Mouse (Mus musculus) midbrain, embryonic 12.5 days (tissue): ENCODE results near the gene Irf2bpl. TPM values are rescaled to one million over a fixed set of nuclear protein-coding genes. Genes with fewer than 3 reads are reported as not detected.
A peak's percentile ranks its signal among the peaks of the same experiment; 100 is the strongest.

ENCODE experiments used
- ATAC-seq: fragments of 200-750 bp; cut with Nextera tagmentation; 2 replicates; pipeline ENCODE4 v1.8.0; 2017; ENCODE audit warnings: low read depth, moderate TSS enrichment, moderate library complexity; ENCODE audit not compliant: low FRiP score
- H3K27ac ChIP-seq: fragments of 300-500 bp; sonication (generic); replicated peaks from 2 replicates; pipeline ENCODE4 v1.5.1; 2016; ENCODE audit warnings: mild to moderate bottlenecking
- H3K27me3 ChIP-seq: fragments of 300-500 bp; sonication (generic); 2 replicates; pipeline ENCODE4 v1.6.1; 2016; ENCODE audit warnings: mild to moderate bottlenecking
- H3K36me3 ChIP-seq: fragments of 300-500 bp; sonication (generic); 2 replicates; pipeline ENCODE4 v1.6.1; 2016
- H3K4me1 ChIP-seq: fragments of 300-500 bp; sonication (generic); 2 replicates; pipeline ENCODE4 v1.6.1; 2016
- H3K4me2 ChIP-seq: fragments of 300-500 bp; sonication (generic); replicated peaks from 2 replicates; pipeline ENCODE4 v1.6.1; 2016; ENCODE audit warnings: mild to moderate bottlenecking, moderate library complexity
- H3K4me3 ChIP-seq: fragments of 300-500 bp; sonication (generic); 2 replicates; pipeline ENCODE4 v1.5.1; 2016; ENCODE audit warnings: mild to moderate bottlenecking
- H3K9ac ChIP-seq: fragments of 300-500 bp; sonication (generic); replicated peaks from 2 replicates; pipeline ENCODE4 v1.6.1; 2016; ENCODE audit warnings: mild to moderate bottlenecking, moderate library complexity
- H3K9me3 ChIP-seq: fragments of 300-500 bp; sonication (generic); 2 replicates; pipeline ENCODE4 v1.6.1; 2016; ENCODE audit warnings: mild to moderate bottlenecking
- WGBS: fragments of 180-500 bp; shearing (Covaris S2); methylation state at CpG from one replicate; pipeline ENCODE4 v1.1.7; 2016; 5-methylcytosine and 5-hydroxymethylcytosine counted together
- polyA plus RNA-seq: library from polyadenylated mRNA; unstranded; fragments of >200 nt; fragmentation: Nextera tagmentation; extraction: Ambion mirVana; gene quantifications from 2 replicates; pipeline ENCODE4 v1.2.1, GENCODE M21; 2016

Gene Irf2bpl
- polyA plus RNA-seq, 1 experiment from 2014 or later: 74.0 TPM

DNA sequence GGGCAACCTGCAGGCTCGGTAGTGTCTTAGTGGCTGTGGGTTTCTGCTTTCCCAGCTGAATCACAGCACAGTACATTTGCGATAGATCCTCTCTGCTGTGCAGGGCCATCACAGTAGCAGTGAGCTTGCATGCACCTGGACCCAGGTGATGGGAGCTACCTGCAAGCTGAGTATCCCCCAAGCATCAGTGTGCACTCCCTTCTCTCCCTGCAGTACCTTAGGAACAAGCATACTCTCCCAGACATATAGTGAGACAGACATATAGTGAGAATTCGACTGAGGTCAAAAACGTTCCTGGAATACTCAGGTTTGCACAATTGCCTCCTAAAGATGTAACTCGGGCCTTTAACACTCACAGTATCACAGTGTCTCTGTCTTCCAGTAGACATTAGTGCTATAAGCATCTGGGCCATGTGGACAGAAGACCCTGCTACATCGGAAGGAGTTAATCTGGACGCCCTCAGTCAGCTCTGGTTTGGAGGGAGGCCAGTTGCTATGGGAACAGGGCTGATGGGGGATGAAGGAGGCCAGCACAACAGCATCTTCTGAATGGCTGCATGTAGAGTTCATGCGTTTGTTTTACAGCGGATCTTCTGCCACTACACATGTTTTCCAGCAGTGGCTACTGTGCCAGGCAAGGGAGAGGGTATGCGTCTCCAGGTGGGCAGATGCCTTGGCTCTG lies 34.5 kb downstream of the Irf2bpl start:
- 53% methylated on average over 10 of the region's 10 CpGs for WGBS
- no peaks in the 10 kb centered on the region for H3K27me3 ChIP-seq
- ATAC-seq: peak; percentile 83
- H3K36me3 ChIP-seq: no peaks in the 10 kb centered on the region
- 0 out of 2 replicates have a peak overlapping the region, but pooled peaks have one; percentile 2 for H3K4me2 ChIP-seq
- peaks cover 14% of the 10 kb centered on the region for H3K4me1 ChIP-seq
- peak overlapping the region; percentile 71 for H3K27ac ChIP-seq
- no peaks in the 10 kb centered on the region for H3K9me3 ChIP-seq
- no peak overlapping the region for H3K4me3 ChIP-seq
- no peak overlapping the region for H3K9ac ChIP-seq

DNA sequence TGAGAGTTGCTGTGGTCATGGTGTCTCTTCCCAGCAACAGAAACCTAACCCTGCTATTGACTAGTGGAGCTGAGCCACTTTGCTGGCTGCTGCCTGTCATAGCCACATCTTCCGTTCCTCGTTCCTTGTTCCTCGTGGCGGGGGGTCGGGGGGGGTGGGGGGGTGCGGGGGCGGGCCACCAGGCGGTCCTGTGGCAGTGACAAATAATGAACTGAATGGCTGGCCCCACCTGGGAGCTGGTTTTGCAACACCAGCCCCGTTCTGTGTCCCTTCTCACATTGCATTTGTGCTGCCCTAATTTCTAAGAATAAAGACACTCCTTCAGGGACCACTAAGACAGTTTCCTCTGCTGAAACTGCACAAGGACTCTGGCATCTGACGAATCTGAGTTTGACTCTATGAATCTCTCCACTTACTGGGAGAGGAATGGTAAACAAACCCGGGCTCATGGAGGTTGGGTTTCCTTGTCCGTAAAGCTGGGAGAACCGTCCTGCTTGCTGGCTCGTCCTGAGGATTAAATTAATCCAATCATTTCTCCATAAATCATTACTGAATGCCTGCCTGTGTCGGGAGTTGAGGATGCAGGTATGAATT lies 41.6 kb downstream of the Irf2bpl start:
- Histone ChIP-seq H3K4me1 (peaks cover 7% of the 10 kb centered on the region; the same call in 1 of the 2 replicates), H3K36me3 (no peaks in the 10 kb centered on the region), H3K27me3 (peaks cover 5% of the 10 kb centered on the region; the same call in 1 of the 2 replicates), H3K9ac (no peak overlapping the region), H3K9me3 (no peaks in the 10 kb centered on the region), H3K27ac (0 out of 2 replicates have a peak overlapping the region, but pooled peaks have one; percentile 1), H3K4me2 (no peak overlapping the region), H3K4me3 (no peak overlapping the region)
- no peak for ATAC-seq
- 46% methylated on average over 15 of the region's 15 CpGs for WGBS

DNA sequence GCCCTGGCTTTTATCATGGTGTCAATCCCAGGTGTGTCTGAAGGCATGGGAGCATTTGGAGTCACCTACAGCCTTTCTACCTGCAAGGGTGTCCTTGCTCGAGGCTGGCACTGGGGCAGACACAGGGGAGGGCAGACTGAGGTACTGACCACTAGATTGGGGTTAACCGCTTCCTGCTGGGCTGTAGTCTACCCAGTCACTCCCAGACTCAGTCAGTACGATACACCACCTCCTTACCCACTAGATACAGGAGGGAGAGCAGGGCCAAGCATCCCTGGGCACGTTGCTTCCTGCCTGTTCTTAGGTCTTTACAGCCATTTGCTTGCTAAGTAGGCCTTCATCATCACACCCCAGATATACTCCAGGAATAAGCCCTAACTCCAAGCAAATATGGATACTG lies 44.1 kb downstream of the Irf2bpl start:
- 82% methylated on average over 4 of the region's 4 CpGs for WGBS
- no peak overlapping the region for H3K27ac ChIP-seq
- no peak for ATAC-seq
- H3K4me3 ChIP-seq: no peak overlapping the region
- H3K27me3 ChIP-seq: peaks cover 5% of the 10 kb centered on the region; the same call in 1 of the 2 replicates
- no peak overlapping the region for H3K9ac ChIP-seq
- no peaks in the 10 kb centered on the region for H3K36me3 ChIP-seq
- no peaks in the 10 kb centered on the region for H3K9me3 ChIP-seq
- no peak overlapping the region for H3K4me2 ChIP-seq
- H3K4me1 ChIP-seq: peaks cover 12% of the 10 kb centered on the region

DNA sequence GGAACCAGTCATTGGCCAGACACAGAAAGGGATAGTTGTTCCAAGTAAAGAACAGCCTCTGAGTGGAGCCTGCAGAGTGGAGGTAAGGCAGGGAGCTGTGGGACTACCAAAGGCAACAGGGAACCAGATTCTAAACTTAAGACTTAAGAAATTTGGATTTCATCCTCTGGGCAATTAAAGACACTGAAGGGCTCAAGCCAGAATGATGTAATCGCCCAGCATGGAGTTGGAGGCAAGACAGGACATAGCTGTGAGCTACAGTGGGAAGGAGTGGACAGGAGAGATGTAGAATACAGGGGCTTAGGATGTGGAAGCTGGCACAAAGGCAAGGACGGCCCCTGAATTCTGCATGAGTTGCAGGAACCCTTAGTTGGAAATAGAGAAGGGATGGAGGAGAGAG lies 46.4 kb downstream of the Irf2bpl start:
- Histone ChIP-seq H3K27ac (no peak overlapping the region), H3K36me3 (no peaks in the 10 kb centered on the region), H3K4me3 (no peak overlapping the region), H3K4me2 (no peak overlapping the region), H3K27me3 (peaks cover 10% of the 10 kb centered on the region), H3K9me3 (no peaks in the 10 kb centered on the region), H3K9ac (no peak overlapping the region), H3K4me1 (peaks cover 18% of the 10 kb centered on the region)
- 83% methylated on average over 2 of the region's 2 CpGs for WGBS
- ATAC-seq: no peak

DNA sequence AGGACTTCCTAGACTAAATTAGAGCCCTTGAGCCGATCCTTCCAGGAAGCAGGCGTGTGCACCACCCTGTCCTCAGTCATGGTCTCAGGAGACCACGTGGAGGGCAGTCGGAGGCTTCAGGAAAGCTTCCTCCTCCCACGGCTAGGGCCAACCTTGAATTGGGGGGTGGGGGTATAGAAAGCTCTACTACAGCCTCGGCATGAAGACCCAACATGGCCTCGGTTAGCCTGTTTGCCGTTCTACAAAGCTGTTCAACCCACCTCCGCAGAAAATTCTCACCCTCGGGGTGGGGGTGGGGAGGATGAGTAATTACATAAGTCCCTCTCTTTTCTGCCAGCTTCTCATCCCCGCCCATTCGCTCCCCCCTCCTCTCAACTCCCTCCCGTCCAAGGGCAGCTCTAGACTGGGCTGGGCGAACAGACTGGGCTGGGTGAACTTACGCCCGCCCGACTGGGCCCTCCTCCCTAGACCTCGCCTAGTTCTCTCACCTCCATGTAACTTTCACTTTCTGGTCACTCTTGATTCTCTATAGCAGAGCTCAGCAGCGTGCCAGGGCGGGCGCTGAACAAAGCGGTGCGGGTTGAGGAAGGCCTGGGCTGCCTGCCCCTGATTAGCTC lies 48.1 kb downstream of the Irf2bpl start:
- Histone ChIP-seq H3K9me3 (no peaks in the 10 kb centered on the region), H3K4me3 (no peak overlapping the region), H3K27ac (0 out of 2 replicates have a peak overlapping the region, but pooled peaks have one; percentile 6), H3K27me3 (peaks cover 13% of the 10 kb centered on the region), H3K4me2 (peak overlapping the region; percentile 23; the same call in 1 of the 2 replicates), H3K36me3 (no peaks in the 10 kb centered on the region), H3K4me1 (peaks cover 31% of the 10 kb centered on the region), H3K9ac (no peak overlapping the region; the same call in 1 of the 2 replicates)
- WGBS: 43% methylated on average over 23 of the region's 23 CpGs
- 0 out of 2 replicates have a peak, but pooled peaks have one; percentile 13 for ATAC-seq

DNA sequence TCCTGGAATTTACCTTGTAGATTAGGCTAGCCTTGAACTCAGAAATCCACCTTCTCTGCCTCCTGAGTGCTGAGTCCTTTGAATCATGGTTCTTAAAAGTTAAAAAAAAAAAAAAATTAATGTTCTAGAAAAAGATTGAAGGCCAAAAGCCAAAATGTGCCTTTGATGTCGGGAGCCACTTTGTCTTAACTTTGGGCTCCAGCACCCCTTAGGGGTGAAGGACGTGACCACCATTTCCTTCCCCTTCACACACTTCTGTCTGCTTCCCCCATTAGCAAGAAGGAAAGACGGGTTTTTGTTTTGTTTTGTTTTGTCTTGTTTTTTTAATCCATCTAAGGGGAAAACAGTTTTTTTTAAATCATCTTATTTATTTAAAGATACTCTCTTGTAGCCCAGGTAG lies 48.7 kb downstream of the Irf2bpl start:
- Histone ChIP-seq H3K4me3 (no peak overlapping the region), H3K27me3 (peaks cover 13% of the 10 kb centered on the region), H3K36me3 (no peaks in the 10 kb centered on the region), H3K27ac (no peak overlapping the region), H3K9ac (no peak overlapping the region), H3K4me2 (no peak overlapping the region), H3K9me3 (no peaks in the 10 kb centered on the region), H3K4me1 (peaks cover 32% of the 10 kb centered on the region)
- no peak for ATAC-seq
- WGBS: 92% methylated on average over 3 of the region's 3 CpGs

DNA sequence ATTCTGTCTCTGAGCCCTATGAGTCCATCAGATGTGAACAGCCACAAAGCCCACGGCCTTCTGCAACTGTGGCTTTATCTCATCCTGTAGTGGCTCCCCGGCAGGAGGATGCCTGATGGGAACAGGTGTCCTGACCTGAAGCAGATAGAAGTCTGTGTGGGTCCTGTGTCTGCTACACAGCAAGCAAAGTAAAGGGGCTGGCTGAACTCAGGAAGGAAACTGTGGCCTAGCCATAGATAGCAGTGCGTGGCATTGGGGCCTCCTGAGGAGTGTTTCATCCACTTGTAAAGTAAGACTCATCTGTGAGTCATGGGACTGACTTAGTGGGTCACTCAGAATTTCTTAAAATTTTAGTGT lies 50.2 kb downstream of the Irf2bpl start:
- H3K27me3 ChIP-seq: peaks cover 26% of the 10 kb centered on the region
- H3K9ac ChIP-seq: no peak overlapping the region
- H3K36me3 ChIP-seq: no peaks in the 10 kb centered on the region
- ATAC-seq: no peak
- H3K9me3 ChIP-seq: no peaks in the 10 kb centered on the region
- 86% methylated on average over 3 of the region's 3 CpGs for WGBS
- H3K4me2 ChIP-seq: no peak overlapping the region
- H3K4me1 ChIP-seq: peaks cover 45% of the 10 kb centered on the region
- no peak overlapping the region for H3K27ac ChIP-seq
- no peak overlapping the region for H3K4me3 ChIP-seq

DNA sequence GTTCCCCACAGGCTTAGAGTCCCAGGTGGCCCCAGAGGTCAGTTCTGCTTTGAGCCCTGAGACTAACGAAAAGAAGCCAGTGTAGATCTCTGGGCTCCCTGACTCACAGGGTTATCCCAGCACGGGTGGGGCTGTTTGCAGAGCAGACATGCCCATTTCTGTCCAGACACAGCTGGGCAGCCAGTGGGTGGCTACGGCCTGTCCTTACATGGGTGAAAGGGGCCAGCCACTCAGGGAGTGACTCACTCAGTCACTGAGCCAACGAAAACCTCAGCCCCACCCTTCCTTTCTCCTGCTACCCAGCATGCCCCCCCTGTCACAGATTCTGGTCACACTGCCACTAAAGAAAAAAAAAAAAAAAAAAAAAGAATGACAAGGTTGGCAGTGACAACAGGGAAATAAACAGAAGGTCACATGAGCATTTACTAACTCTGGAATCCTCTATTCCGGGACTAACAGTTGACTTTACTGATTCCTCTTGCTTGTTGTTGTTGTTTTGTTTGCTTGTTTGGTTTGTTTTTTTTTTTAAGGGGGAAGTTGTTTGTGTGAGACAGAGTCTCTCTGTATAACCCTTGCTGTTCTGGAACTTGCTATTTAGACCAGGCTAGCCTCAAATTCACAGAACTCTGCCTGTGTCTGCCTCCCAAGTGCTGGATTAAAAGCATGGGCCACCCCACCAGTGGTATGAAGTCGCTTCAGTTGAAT lies 50.7 kb downstream of the Irf2bpl start:
- Histone ChIP-seq H3K9ac (peak overlapping the region; percentile 20; the same call in 1 of the 2 replicates), H3K36me3 (no peaks in the 10 kb centered on the region), H3K27ac (no peak overlapping the region), H3K4me3 (no peak overlapping the region), H3K4me1 (peaks cover 45% of the 10 kb centered on the region), H3K9me3 (no peaks in the 10 kb centered on the region), H3K4me2 (no peak overlapping the region), H3K27me3 (peaks cover 26% of the 10 kb centered on the region)
- WGBS: 62% methylated on average over 6 of the region's 6 CpGs
- no peak for ATAC-seq

DNA sequence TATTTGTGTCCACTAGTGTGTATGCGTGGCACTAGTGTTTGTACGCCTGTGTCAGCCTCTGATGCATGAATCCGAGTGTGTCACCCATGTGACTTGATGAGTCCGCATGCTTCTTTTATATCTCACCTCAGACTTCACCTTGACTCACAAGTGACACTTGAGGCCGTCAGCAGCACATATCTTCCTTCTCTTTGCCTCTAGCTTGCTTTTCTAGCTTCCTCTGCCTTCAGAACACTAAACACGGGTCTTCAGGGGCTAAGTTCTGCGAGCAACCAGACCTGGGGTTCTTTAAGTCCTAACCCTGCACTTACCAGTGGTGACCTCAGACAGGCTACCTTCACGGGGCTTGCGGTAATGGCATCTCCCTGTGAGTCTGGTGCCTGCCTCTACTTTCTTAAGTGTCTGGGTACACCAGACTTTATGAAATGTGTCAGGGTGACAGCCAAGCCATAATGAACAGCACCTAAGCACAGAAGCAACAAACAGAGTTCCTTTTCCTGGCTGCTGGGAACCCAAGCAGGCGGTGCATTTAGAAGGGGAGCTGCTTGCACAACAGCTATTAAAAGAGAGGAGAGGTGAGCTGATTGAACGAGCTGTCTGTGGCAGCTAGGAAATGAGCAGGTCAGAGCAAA lies 51.9 kb downstream of the Irf2bpl start:
- H3K4me3 ChIP-seq: no peak overlapping the region
- WGBS: 67% methylated on average over 11 of the region's 11 CpGs
- no peak overlapping the region for H3K9ac ChIP-seq
- peak overlapping the region; percentile 42; the same call in 1 of the 2 replicates for H3K4me2 ChIP-seq
- no peak for ATAC-seq
- no peaks in the 10 kb centered on the region for H3K9me3 ChIP-seq
- peaks cover 21% of the 10 kb centered on the region for H3K27me3 ChIP-seq
- peaks cover 42% of the 10 kb centered on the region for H3K4me1 ChIP-seq
- H3K27ac ChIP-seq: peak overlapping the region; percentile 52
- H3K36me3 ChIP-seq: no peaks in the 10 kb centered on the region

DNA sequence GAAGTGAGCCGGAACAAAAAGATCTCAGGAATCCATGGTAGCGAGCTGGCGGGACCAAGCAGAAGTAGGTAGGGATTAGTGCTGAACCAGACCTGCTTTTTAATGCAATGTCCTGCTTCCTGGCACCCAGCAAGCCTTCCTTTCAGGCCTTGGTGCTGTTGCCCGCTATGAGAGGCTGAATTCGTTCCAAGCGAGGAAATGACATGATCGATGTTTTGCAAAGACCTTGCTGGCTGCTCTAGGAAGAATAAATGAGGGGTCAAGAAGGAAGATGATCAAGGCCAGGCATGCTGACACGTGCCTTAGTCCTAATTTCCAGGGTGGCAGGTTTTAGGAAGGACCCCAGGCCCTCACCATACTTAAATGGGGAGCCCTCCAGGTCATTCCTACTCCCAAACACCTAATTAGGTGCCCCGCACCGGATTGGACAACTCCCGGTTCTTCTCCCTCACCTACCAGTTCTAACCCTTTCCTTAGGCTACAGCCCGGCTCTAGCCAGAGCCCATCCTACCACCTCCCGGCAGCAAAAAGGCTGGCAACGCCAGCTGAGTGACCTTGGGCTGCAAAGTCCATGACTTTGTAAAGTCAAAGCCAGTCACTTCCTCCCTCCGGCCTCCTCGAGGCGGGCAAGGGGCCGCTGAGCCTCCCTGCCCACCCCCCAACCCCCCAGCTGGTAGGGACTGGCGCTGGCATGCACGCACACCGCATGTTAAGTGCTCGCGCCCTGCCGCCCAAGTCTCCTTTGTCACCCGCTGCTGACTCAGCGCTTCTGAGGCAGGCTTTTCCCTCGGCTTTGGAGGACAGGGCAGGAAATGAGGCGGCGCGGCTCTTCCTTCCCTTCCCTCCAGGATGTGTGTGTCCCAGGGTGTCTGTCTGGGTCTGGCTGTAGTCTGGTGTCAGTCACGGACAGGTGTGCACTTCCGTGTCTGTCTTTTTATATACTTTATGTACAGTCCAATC lies 52.7 kb downstream of the Irf2bpl start:
- Histone ChIP-seq H3K9ac (peak overlapping the region; percentile 46; the same call in 1 of the 2 replicates), H3K4me2 (peak overlapping the region; percentile 42), H3K27ac (peak overlapping the region; percentile 52), H3K36me3 (no peaks in the 10 kb centered on the region), H3K27me3 (peaks cover 21% of the 10 kb centered on the region), H3K4me3 (peak overlapping the region; percentile 18), H3K4me1 (peaks cover 48% of the 10 kb centered on the region), H3K9me3 (no peaks in the 10 kb centered on the region)
- peak; percentile 74 for ATAC-seq
- 26% methylated on average over 32 of the region's 32 CpGs for WGBS
